Mouse (Mus musculus): ENCODE results near the gene Nav2.

GRCm38 (mm10) chr7:49390829-49391228, 482.3 kb downstream of the Nav2 start:
- no peak for TF ChIP-seq CTCF (conservative IDR thresholded peaks at IDR 0.05; ENCODE audit: low read length)
- TF ChIP-seq POU5F1 (IDR thresholded peaks at IDR 0.05; ENCODE audit: borderline replicate concordance, low read length), result no peak

Measured in E14TG2a.4 (cell line).